Mouse (Mus musculus) layer of hippocampus, adult 18-20 months (tissue): ENCODE results near the gene Olfr1419. TPM values are rescaled to one million over a fixed set of nuclear protein-coding genes. Genes with fewer than 3 reads are reported as not detected.

Source experiments
- microRNA-seq, 2 experiments: library from miRNA; unstranded; fragments of <30 nt; microRNA quantifications; one replicate each; pipeline ENCODE4 v1.2.0; 2021
- total RNA-seq, 2 experiments: library from RNA; stranded (reverse); gene quantifications; 2 replicates each; pipeline ENCODE4 v1.2.3; 2021

The Olfr1419 gene
- total RNA-seq, 2 experiments from 2014 or later, result not detected

Small RNA genes lying within 50 kb of the gene (microRNA-seq; reads per million reads assigned to microRNA genes)
- 2.7 to 5.7 reads per million in 2 experiments for gene Mir6994

Other genes starting within 250 kb of the Olfr1419 start
- not detected for gene Ms4a3, start 234.3 kb downstream of the Olfr1419 start, total RNA-seq
- not detected for gene Oosp2, start 214.5 kb downstream of the Olfr1419 start, total RNA-seq
- not detected for gene Oosp1, start 184.0 kb downstream of the Olfr1419 start, total RNA-seq
- not detected for gene Oosp3, start 178.1 kb downstream of the Olfr1419 start, total RNA-seq
- not detected for gene Gif, start 127.6 kb downstream of the Olfr1419 start, total RNA-seq
- gene Mrpl16, start 104.7 kb downstream of the Olfr1419 start, total RNA-seq, result 10 to 100 TPM; 35.3 to 36.1 TPM
- gene Stx3, start 55.7 kb downstream of the Olfr1419 start, total RNA-seq, result 10 to 100 TPM; 28.2 to 30.0 TPM
- not detected for gene Olfr1417, start 35.9 kb downstream of the Olfr1419 start, total RNA-seq
- not detected for gene Olfr1418, start 14.0 kb downstream of the Olfr1419 start, total RNA-seq
- not detected for gene Olfr1420, start 11.5 kb upstream of the Olfr1419 start, total RNA-seq
- 10 to 100 TPM; 22.7 to 23.3 TPM for gene Patl1, start 37.3 kb upstream of the Olfr1419 start, total RNA-seq
- 10 to 100 TPM; 51.3 to 52.5 TPM for gene Osbp, start 90.8 kb upstream of the Olfr1419 start, total RNA-seq
- gene Olfr1423, start 166.2 kb upstream of the Olfr1419 start, total RNA-seq, result not detected
- gene Olfr1424, start 187.6 kb upstream of the Olfr1419 start, total RNA-seq, result not detected
- not detected for gene Olfr1425, start 202.6 kb upstream of the Olfr1419 start, total RNA-seq
- gene Olfr1426, start 216.9 kb upstream of the Olfr1419 start, total RNA-seq, result not detected
- gene Olfr1427, start 228.2 kb upstream of the Olfr1419 start, total RNA-seq, result not detected
- not detected for gene Olfr1428, start 240.8 kb upstream of the Olfr1419 start, total RNA-seq
- not detected for gene Olfr76, start 248.1 kb upstream of the Olfr1419 start, total RNA-seq